Mouse (Mus musculus): ENCODE data around the gene Il4i1. TPM values are rescaled to one million over a fixed set of nuclear protein-coding genes. Genes with fewer than 3 reads are reported as not detected.

The Il4i1 gene
- polyA plus RNA-seq, 1 experiment from 2014 or later = 2.9 TPM

DNA sequence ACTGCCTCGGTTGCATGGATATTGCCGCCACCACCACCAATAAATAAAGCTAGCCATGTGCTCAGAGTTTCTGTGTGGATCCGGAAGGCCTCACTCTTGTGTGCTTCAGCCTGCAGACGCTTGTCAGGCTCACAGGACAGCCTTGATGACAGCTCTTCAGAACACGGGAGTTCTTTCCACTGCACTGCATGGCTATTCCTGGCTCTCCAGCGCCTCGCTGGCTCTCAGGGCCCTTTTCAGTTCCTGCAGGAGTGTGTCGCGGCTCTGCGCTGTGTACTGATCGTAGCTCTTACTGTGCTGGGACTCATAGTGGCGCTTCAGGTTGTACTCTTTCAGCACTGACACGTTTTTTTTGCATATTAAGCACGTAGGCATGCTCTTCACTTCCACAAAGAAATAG, 61.6 kb downstream of the Il4i1 start:
- DNase-seq (ENCODE audit: low spot score) = no peak
- no peak overlapping the region for H3K27ac ChIP-seq (ENCODE audit: low read depth, low read length)
- no peak overlapping the region for H3K4me2 ChIP-seq
- H3K9ac ChIP-seq (ENCODE audit: low read depth, low read length) = no peak overlapping the region
- peaks cover 47% of the 10 kb centered on the region for H3K36me3 ChIP-seq (ENCODE audit: control insufficient read depth, insufficient read depth, low read length)
- no peak for ATAC-seq (replicated peaks; ENCODE audit: low FRiP score)
- no peaks in the 10 kb centered on the region; the same call in 1 of the 2 replicates for H3K4me1 ChIP-seq (replicated peaks; ENCODE audit: control insufficient read depth, insufficient read depth, low read length)
- no peak overlapping the region for H3K4me3 ChIP-seq (ENCODE audit: low read depth, low read length)
- 87% methylated on average over 14 of the region's 14 CpGs for WGBS
- H3K27me3 ChIP-seq (replicated peaks; ENCODE audit: control insufficient read depth, insufficient read depth, low read length) = no peaks in the 10 kb centered on the region
- no peaks in the 10 kb centered on the region for H3K9me3 ChIP-seq (ENCODE audit: control insufficient read depth, low read length)

DNA sequence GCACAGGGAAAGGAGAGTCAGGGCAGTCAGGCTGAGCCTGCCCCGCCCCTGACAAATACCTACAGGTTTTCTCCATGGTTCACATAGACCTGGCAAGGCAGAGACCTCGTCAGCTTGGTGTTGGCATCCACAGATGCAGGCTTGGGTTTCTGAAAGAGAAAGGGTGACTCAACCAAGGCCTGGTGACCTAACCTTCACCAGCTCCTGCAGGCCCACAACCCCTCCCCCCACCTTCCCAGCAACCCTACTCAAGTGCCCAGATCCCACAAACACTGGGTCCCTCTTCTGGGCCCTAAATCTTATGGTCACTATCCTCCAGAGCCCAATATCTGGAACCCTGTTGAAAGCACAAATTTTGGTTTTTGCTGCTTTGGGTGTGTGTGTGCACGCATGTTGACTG, 66.8 kb downstream of the Il4i1 start:
- no peaks in the 10 kb centered on the region for H3K27me3 ChIP-seq (replicated peaks; ENCODE audit: control insufficient read depth, insufficient read depth, low read length)
- no peak overlapping the region for H3K9ac ChIP-seq (ENCODE audit: low read depth, low read length)
- H3K4me2 ChIP-seq = no peak overlapping the region
- ATAC-seq (replicated peaks; ENCODE audit: low FRiP score) (no peak), DNase-seq (ENCODE audit: low spot score) (no peak)
- no peak overlapping the region for H3K27ac ChIP-seq (ENCODE audit: low read depth, low read length)
- peaks cover 48% of the 10 kb centered on the region for H3K36me3 ChIP-seq (ENCODE audit: control insufficient read depth, insufficient read depth, low read length)
- H3K4me1 ChIP-seq (replicated peaks; ENCODE audit: control insufficient read depth, insufficient read depth, low read length) = no peaks in the 10 kb centered on the region
- H3K4me3 ChIP-seq (ENCODE audit: low read depth, low read length) = no peak overlapping the region
- no peaks in the 10 kb centered on the region for H3K9me3 ChIP-seq (ENCODE audit: control insufficient read depth, low read length)
- WGBS = 86% methylated on average over 3 of the region's 3 CpGs

DNA sequence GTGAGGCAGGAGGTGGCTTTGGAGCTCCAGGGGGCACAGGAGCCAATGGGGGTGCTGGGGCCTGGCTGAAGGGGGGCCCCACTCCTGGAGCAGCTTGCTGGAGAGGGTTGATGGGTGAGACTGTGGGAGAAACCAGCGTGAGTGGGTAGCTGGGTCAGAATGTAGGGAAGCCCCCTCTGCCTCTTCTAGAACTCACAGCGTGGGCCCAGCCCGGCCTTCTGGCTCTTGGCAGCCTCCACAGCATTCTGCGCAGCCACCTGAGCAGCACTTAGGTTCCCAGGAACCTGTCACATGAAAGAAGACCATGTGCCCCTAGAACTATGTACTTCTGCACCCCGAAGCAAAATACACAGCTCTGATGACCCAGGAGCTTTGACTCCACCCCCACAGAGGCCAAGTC, 68.5 kb downstream of the Il4i1 start:
- 95% methylated on average over 5 of the region's 5 CpGs for WGBS
- Histone ChIP-seq H3K27me3 (replicated peaks; ENCODE audit: control insufficient read depth, insufficient read depth, low read length) (no peaks in the 10 kb centered on the region), H3K4me1 (replicated peaks; ENCODE audit: control insufficient read depth, insufficient read depth, low read length) (peaks cover 8% of the 10 kb centered on the region; the same call in 1 of the 2 replicates), H3K4me2 (no peak overlapping the region), H3K27ac (ENCODE audit: low read depth, low read length) (no peak overlapping the region), H3K4me3 (ENCODE audit: low read depth, low read length) (no peak overlapping the region), H3K9me3 (ENCODE audit: control insufficient read depth, low read length) (no peaks in the 10 kb centered on the region), H3K36me3 (ENCODE audit: control insufficient read depth, insufficient read depth, low read length) (peaks cover 40% of the 10 kb centered on the region), H3K9ac (ENCODE audit: low read depth, low read length) (no peak overlapping the region)
- ATAC-seq (replicated peaks; ENCODE audit: low FRiP score) (no peak), DNase-seq (ENCODE audit: low spot score) (no peak)

DNA sequence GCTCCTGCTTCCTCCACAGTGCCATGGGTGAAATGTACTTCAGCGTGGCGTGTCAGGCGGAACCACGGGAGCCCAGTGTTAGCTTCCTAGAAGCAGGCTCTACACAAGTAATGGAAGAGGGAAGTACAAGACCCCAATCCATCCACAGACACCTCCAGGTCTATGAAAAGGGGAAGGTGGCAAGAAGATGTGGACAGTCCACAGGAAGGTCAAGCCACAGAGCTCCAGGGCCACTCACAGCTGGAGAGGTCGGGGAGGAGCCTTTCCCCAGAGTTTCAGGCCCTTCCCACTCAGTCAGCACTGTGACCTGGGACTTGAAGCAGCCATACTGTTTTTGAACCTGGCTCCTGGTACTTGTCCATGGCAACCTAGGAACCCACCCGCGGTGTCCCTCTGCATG, 70.8 kb downstream of the Il4i1 start:
- no peak overlapping the region for H3K9ac ChIP-seq (ENCODE audit: low read depth, low read length)
- H3K4me1 ChIP-seq (replicated peaks; ENCODE audit: control insufficient read depth, insufficient read depth, low read length) = peaks cover 19% of the 10 kb centered on the region
- DNase-seq (ENCODE audit: low spot score) (no peak), ATAC-seq (replicated peaks; ENCODE audit: low FRiP score) (no peak)
- H3K4me3 ChIP-seq (ENCODE audit: low read depth, low read length) = no peak overlapping the region
- 81% methylated on average over 7 of the region's 7 CpGs for WGBS
- peaks cover 19% of the 10 kb centered on the region for H3K36me3 ChIP-seq (ENCODE audit: control insufficient read depth, insufficient read depth, low read length)
- no peaks in the 10 kb centered on the region for H3K9me3 ChIP-seq (ENCODE audit: control insufficient read depth, low read length)
- no peak overlapping the region for H3K27ac ChIP-seq (ENCODE audit: low read depth, low read length)
- H3K4me2 ChIP-seq = no peak overlapping the region
- H3K27me3 ChIP-seq (replicated peaks; ENCODE audit: control insufficient read depth, insufficient read depth, low read length) = no peaks in the 10 kb centered on the region

- peaks cover 11% of the 10 kb centered on the region for H3K36me3 ChIP-seq (ENCODE audit: control insufficient read depth, insufficient read depth, low read length)
- no peak overlapping the region for H3K9ac ChIP-seq (ENCODE audit: low read depth, low read length)
- 81% methylated on average over 13 of the region's 13 CpGs for WGBS
- H3K27me3 ChIP-seq (replicated peaks; ENCODE audit: control insufficient read depth, insufficient read depth, low read length) = no peaks in the 10 kb centered on the region
- DNase-seq (ENCODE audit: low spot score) (no peak), ATAC-seq (replicated peaks; ENCODE audit: low FRiP score) (no peak)
- H3K9me3 ChIP-seq (ENCODE audit: control insufficient read depth, low read length) = no peaks in the 10 kb centered on the region
- peaks cover 19% of the 10 kb centered on the region for H3K4me1 ChIP-seq (replicated peaks; ENCODE audit: control insufficient read depth, insufficient read depth, low read length)
- no peak overlapping the region for H3K4me3 ChIP-seq (ENCODE audit: low read depth, low read length)
- no peak overlapping the region for H3K4me2 ChIP-seq
- H3K27ac ChIP-seq (ENCODE audit: low read depth, low read length) = no peak overlapping the region
Measured at GRCm38 (mm10) chr7:44888256-44889105, 72.3 kb downstream of the Il4i1 start.

DNA sequence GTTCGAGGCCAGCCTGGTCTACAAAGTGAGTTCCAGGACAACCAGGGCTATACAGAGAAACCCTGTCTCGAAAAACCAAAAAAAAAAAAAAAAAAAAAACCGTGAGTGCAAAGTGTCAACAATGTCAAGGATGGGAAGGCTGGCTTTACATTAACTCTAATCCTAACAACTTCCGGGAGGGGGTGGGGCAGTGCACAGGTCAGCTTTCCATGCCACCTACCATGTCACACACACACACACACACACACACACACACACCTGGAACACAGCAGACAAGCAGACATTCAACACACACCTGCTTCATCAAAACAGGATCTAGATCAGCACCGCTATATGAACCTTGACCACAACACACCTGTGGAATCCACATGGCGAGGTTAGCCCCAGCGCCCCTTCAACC, 74.0 kb downstream of the Il4i1 start:
- 85% methylated on average over 6 of the region's 7 CpGs for WGBS
- 0 out of 2 replicates have a peak overlapping the region, but pooled peaks have one; percentile 10 for H3K9ac ChIP-seq (ENCODE audit: low read depth, low read length)
- H3K27me3 ChIP-seq (replicated peaks; ENCODE audit: control insufficient read depth, insufficient read depth, low read length) = no peaks in the 10 kb centered on the region
- no peaks in the 10 kb centered on the region for H3K9me3 ChIP-seq (ENCODE audit: control insufficient read depth, low read length)
- no peak for ATAC-seq (replicated peaks; ENCODE audit: low FRiP score)
- H3K4me1 ChIP-seq (replicated peaks; ENCODE audit: control insufficient read depth, insufficient read depth, low read length) = peaks cover 20% of the 10 kb centered on the region
- H3K36me3 ChIP-seq (ENCODE audit: control insufficient read depth, insufficient read depth, low read length) = peaks cover 3% of the 10 kb centered on the region; the same call in 1 of the 2 replicates
- peak overlapping the region; percentile 95 for H3K4me2 ChIP-seq
- no peak overlapping the region for H3K4me3 ChIP-seq (ENCODE audit: low read depth, low read length)
- no peak for DNase-seq (ENCODE audit: low spot score)
- no peak overlapping the region for H3K27ac ChIP-seq (ENCODE audit: low read depth, low read length)

MicroRNAs encoded within 50 kb of the gene (microRNA counts, 519-probe panel; counts per million panel counts)
- not detected for microRNA mmu-miR-707

Small RNA genes within 50 kb of the gene (microRNA-seq; reads per million reads assigned to microRNA genes)
- not detected for gene Mir707 (ENCODE audit: borderline number of aligned reads)

Other genes with a start within 250 kb of the Il4i1 start
- 1.4 and 2.1 TPM in 2 replicates for gene Napsa, start 244.0 kb upstream of the Il4i1 start, polyA plus RNA-seq (2014; fragmentation: Nextera tagmentation; extraction: Ambion mirVana)
- gene Kcnc3, start 225.7 kb upstream of the Il4i1 start, polyA plus RNA-seq (2014; fragmentation: Nextera tagmentation; extraction: Ambion mirVana) = 0.22 and 0.23 TPM in 2 replicates
- gene Myh14, start 145.5 kb upstream of the Il4i1 start, polyA plus RNA-seq (2014; fragmentation: Nextera tagmentation; extraction: Ambion mirVana) = 0.66 and 0.68 TPM in 2 replicates
- gene Izumo2, start 107.6 kb upstream of the Il4i1 start, polyA plus RNA-seq (2014; fragmentation: Nextera tagmentation; extraction: Ambion mirVana) = not detected in 2 replicates
- gene Vrk3, start 68.0 kb upstream of the Il4i1 start, polyA plus RNA-seq (2014; fragmentation: Nextera tagmentation; extraction: Ambion mirVana) = 36.4 and 39.2 TPM in 2 replicates
- 2.7 TPM in 2 replicates for gene Zfp473, start 65.3 kb upstream of the Il4i1 start, polyA plus RNA-seq (2014; fragmentation: Nextera tagmentation; extraction: Ambion mirVana)
- 85.7 and 91.4 TPM in 2 replicates for gene Nup62, start 299 bp upstream of the Il4i1 start, polyA plus RNA-seq (2014; fragmentation: Nextera tagmentation; extraction: Ambion mirVana)
- gene Atf5, start 271 bp downstream of the Il4i1 start, polyA plus RNA-seq (2014; fragmentation: Nextera tagmentation; extraction: Ambion mirVana) = 3.9 and 4.2 TPM in 2 replicates
- 46.5 and 53.9 TPM in 2 replicates for gene Akt1s1, start 32.6 kb downstream of the Il4i1 start, polyA plus RNA-seq (2014; fragmentation: Nextera tagmentation; extraction: Ambion mirVana)
- gene Tbc1d17, start 32.7 kb downstream of the Il4i1 start, polyA plus RNA-seq (2014; fragmentation: Nextera tagmentation; extraction: Ambion mirVana) = 50.5 and 53.3 TPM in 2 replicates
- 30.9 and 32.5 TPM in 2 replicates for gene Pnkp, start 40.8 kb downstream of the Il4i1 start, polyA plus RNA-seq (2014; fragmentation: Nextera tagmentation; extraction: Ambion mirVana)
- gene Ptov1, start 53.4 kb downstream of the Il4i1 start, polyA plus RNA-seq (2014; fragmentation: Nextera tagmentation; extraction: Ambion mirVana) = 162 and 164 TPM in 2 replicates
- 66.8 and 72.5 TPM in 2 replicates for gene Med25, start 76.3 kb downstream of the Il4i1 start, polyA plus RNA-seq (2014; fragmentation: Nextera tagmentation; extraction: Ambion mirVana)
- 15.5 and 17.6 TPM in 2 replicates for gene Fuz, start 79.7 kb downstream of the Il4i1 start, polyA plus RNA-seq (2014; fragmentation: Nextera tagmentation; extraction: Ambion mirVana)
- 100 and 111 TPM in 2 replicates for gene Ap2a1, start 113.1 kb downstream of the Il4i1 start, polyA plus RNA-seq (2014; fragmentation: Nextera tagmentation; extraction: Ambion mirVana)
- gene Tsks, start 126.8 kb downstream of the Il4i1 start, polyA plus RNA-seq (2014; fragmentation: Nextera tagmentation; extraction: Ambion mirVana) = 0.10 TPM in 1 of 2 replicates, not detected in the other
- 8.2 and 8.5 TPM in 2 replicates for gene Cpt1c, start 158.5 kb downstream of the Il4i1 start, polyA plus RNA-seq (2014; fragmentation: Nextera tagmentation; extraction: Ambion mirVana)
- gene Prmt1, start 170.2 kb downstream of the Il4i1 start, polyA plus RNA-seq (2014; fragmentation: Nextera tagmentation; extraction: Ambion mirVana) = 175 and 186 TPM in 2 replicates
- 76.2 and 88.4 TPM in 2 replicates for gene Irf3, start 181.3 kb downstream of the Il4i1 start, polyA plus RNA-seq (2014; fragmentation: Nextera tagmentation; extraction: Ambion mirVana)
- gene Bcl2l12, start 182.3 kb downstream of the Il4i1 start, polyA plus RNA-seq (2014; fragmentation: Nextera tagmentation; extraction: Ambion mirVana) = 39.6 and 41.1 TPM in 2 replicates
- gene Scaf1, start 200.0 kb downstream of the Il4i1 start, polyA plus RNA-seq (2014; fragmentation: Nextera tagmentation; extraction: Ambion mirVana) = 37.5 and 40.1 TPM in 2 replicates
- 19.3 and 21.6 TPM in 2 replicates for gene Rras, start 201.6 kb downstream of the Il4i1 start, polyA plus RNA-seq (2014; fragmentation: Nextera tagmentation; extraction: Ambion mirVana)
- 7.3 and 8.7 TPM in 2 replicates for gene Prr12, start 236.5 kb downstream of the Il4i1 start, polyA plus RNA-seq (2014; fragmentation: Nextera tagmentation; extraction: Ambion mirVana)
- 60.9 and 63.0 TPM in 2 replicates for gene Nosip, start 246.0 kb downstream of the Il4i1 start, polyA plus RNA-seq (2014; fragmentation: Nextera tagmentation; extraction: Ambion mirVana)
- 12.0 and 12.4 TPM in 2 replicates for gene Prrg2, start 246.3 kb downstream of the Il4i1 start, polyA plus RNA-seq (2014; fragmentation: Nextera tagmentation; extraction: Ambion mirVana)